Mouse (Mus musculus) lung, adult 2 months (tissue): ENCODE results near the gene Tcta. TPM values are rescaled to one million over a fixed set of nuclear protein-coding genes. Genes with fewer than 3 reads are reported as not detected.

ENCODE experiments used
- DNase-seq: peaks from one replicate; pipeline ENCODE4 v3.0.0; 2022
- H3K4me1 ChIP-seq: fragments of 200-500 bp; 2 replicates; pipeline ENCODE4 v1.6.1; 2011; ENCODE audit warnings: low read length; ENCODE audit not compliant: control insufficient read depth, insufficient read depth
- H3K4me3 ChIP-seq: fragments of 200-500 bp; replicated peaks from 2 replicates; pipeline ENCODE3; 2011; ENCODE audit warnings: low read depth, mild to moderate bottlenecking, control low read depth, low read length; ENCODE audit errors: extremely low read depth
- CTCF ChIP-seq: fragments of 200-500 bp; IDR thresholded peaks from 2 replicates; pipeline ENCODE4 v1.5.1; 2011; ENCODE audit warnings: mild to moderate bottlenecking, low read length, control low read depth; ENCODE audit not compliant: insufficient read depth
- POLR2A ChIP-seq: fragments of 200-500 bp; IDR thresholded peaks from 2 replicates; pipeline ENCODE4 v1.6.1; 2011; ENCODE audit warnings: low read depth, mild to moderate bottlenecking, control low read depth, low read length, borderline replicate concordance; ENCODE audit errors: extremely low read depth
- WGBS: fragments of 180-500 bp; shearing (Covaris S2); methylation state at CpG from one replicate; pipeline ENCODE4 v1.1.7; 2018; 5-methylcytosine and 5-hydroxymethylcytosine counted together
- polyA plus RNA-seq: library from polyadenylated mRNA; depleted of rRNA; stranded (reverse); fragments of >200 nt; gene quantifications from 2 replicates; pipeline ENCODE4 v1.2.3, GENCODE M21; 2012; rRNA removed

Tcta gene
- polyA plus RNA-seq, 1 experiment: 75.8 TPM

- under 1% methylated on average over 59 of the region's 62 CpGs for WGBS
- TF ChIP-seq POLR2A: no peak
- no peak for TF ChIP-seq CTCF
- Histone ChIP-seq H3K4me3 (peak overlapping the region; percentile 85), H3K4me1 (peaks cover 15% of the 10 kb centered on the region)
- DNase-seq: no peak
These were observed 42.8 kb downstream of the Tcta start for GRCm38 (mm10) chr9:108263131-108263681.

- DNase-seq: no peak
- peak overlapping the region; percentile 85 for H3K4me3 ChIP-seq
- peaks cover 17% of the 10 kb centered on the region for H3K4me1 ChIP-seq
- WGBS: 36% methylated on average over 11 of the region's 11 CpGs
- no peak for TF ChIP-seq POLR2A
- TF ChIP-seq CTCF: no peak
These were observed 43.4 kb downstream of the Tcta start for GRCm38 (mm10) chr9:108262494-108263049.

GRCm38 (mm10) chr9:108261865-108262264 lies 44.1 kb downstream of the Tcta start:
- WGBS: 63% methylated on average over 7 of the region's 7 CpGs
- H3K4me3 ChIP-seq: peak overlapping the region; percentile 32
- DNase-seq: no peak
- H3K4me1 ChIP-seq: peaks cover 18% of the 10 kb centered on the region
- no peak for TF ChIP-seq CTCF
- TF ChIP-seq POLR2A: no peak

- Histone ChIP-seq H3K4me3 (no peak overlapping the region), H3K4me1 (peaks cover 20% of the 10 kb centered on the region)
- 70% methylated on average over 4 of the region's 4 CpGs for WGBS
- TF ChIP-seq CTCF: no peak
- no peak for TF ChIP-seq POLR2A
- no peak for DNase-seq
These were observed 45.4 kb downstream of the Tcta start for GRCm38 (mm10) chr9:108260526-108260925.

Other genes starting within 250 kb of the Tcta start
- gene Mst1, start 225.7 kb downstream of the Tcta start, polyA plus RNA-seq: 1.5 and 2.5 TPM in 2 replicates
- 78.6 and 88.0 TPM in 2 replicates for gene Rnf123, start 222.8 kb downstream of the Tcta start, polyA plus RNA-seq
- gene Apeh, start 211.6 kb downstream of the Tcta start, polyA plus RNA-seq: 64.7 and 74.8 TPM in 2 replicates
- 0.74 and 0.95 TPM in 2 replicates for gene Bsn, start 115.8 kb downstream of the Tcta start, polyA plus RNA-seq
- gene Dag1, start 42.2 kb downstream of the Tcta start, polyA plus RNA-seq: 125 and 170 TPM in 2 replicates
- gene Nicn1, start 15.7 kb downstream of the Tcta start, polyA plus RNA-seq: 15.1 and 21.4 TPM in 2 replicates
- 7.0 and 13.3 TPM in 2 replicates for gene Amt, start 9.3 kb downstream of the Tcta start, polyA plus RNA-seq
- 167 and 313 TPM in 2 replicates for gene Rhoa, start within 50 bp of the Tcta start, polyA plus RNA-seq
- 1,012 and 1,202 TPM in 2 replicates for gene Gpx1, start 32.7 kb upstream of the Tcta start, polyA plus RNA-seq
- gene Usp4, start 41.7 kb upstream of the Tcta start, polyA plus RNA-seq: 59.4 and 75.6 TPM in 2 replicates
- gene 1700102P08Rik, start 86.6 kb upstream of the Tcta start, polyA plus RNA-seq: 0.58 and 0.66 TPM in 2 replicates
- gene Ccdc36, start 122.3 kb upstream of the Tcta start, polyA plus RNA-seq: not detected in 2 replicates
- not detected in 2 replicates for gene BC048562, start 130.3 kb upstream of the Tcta start, polyA plus RNA-seq
- gene Ccdc71, start 154.4 kb upstream of the Tcta start, polyA plus RNA-seq: 26.8 and 27.2 TPM in 2 replicates
- 108 and 109 TPM in 2 replicates for gene Klhdc8b, start 155.4 kb upstream of the Tcta start, polyA plus RNA-seq
- 189 and 231 TPM in 2 replicates for gene Lamb2, start 173.6 kb upstream of the Tcta start, polyA plus RNA-seq
- 134 and 161 TPM in 2 replicates for gene Usp19, start 184.4 kb upstream of the Tcta start, polyA plus RNA-seq
- 140 and 204 TPM in 2 replicates for gene Qars, start 201.5 kb upstream of the Tcta start, polyA plus RNA-seq
- 64.4 and 76.6 TPM in 2 replicates for gene Qrich1, start 210.6 kb upstream of the Tcta start, polyA plus RNA-seq